Mouse (Mus musculus) megakaryocyte, embryonic 14.5 days (primary cell): Measurements from ENCODE around the gene Fgb.

Experiments
- FLI1 ChIP-seq: IDR thresholded peaks from 2 replicates; pipeline ENCODE4 v1.6.1; 2012; ENCODE audit warnings: low read length, inconsistent platforms, mixed read lengths
- GATA1 ChIP-seq: IDR thresholded peaks from 3 replicates; pipeline ENCODE4 v1.6.1; 2012; ENCODE audit warnings: mixed read lengths, low read length, inconsistent platforms, borderline replicate concordance

DNA sequence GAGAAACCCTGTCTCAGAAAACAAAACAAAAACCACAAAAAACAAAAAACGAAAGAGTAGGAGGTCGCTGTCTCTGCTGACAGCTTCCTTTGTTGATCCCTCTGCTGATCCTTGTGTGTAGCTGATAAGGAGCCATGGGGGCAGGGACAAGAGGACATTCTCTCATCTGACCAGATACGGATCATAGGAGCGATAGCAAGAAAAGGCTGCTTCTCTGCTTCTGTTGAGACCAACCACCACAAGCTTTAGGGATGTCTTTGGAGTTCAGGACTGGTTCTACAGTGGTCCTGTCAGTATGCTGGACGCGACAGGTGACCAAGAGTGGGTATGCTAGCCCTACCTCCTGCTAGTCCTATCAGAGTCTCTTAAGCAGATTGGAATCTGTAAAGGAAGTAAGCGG lies 3.5 kb upstream of the Fgb start:
- TF ChIP-seq FLI1: no peak
- TF ChIP-seq GATA1: no peak
